Mouse (Mus musculus): ENCODE results near the gene Toporsl. TPM values are rescaled to one million over a fixed set of nuclear protein-coding genes. Genes with fewer than 3 reads are reported as not detected.

The Toporsl gene
- polyA plus RNA-seq (2017; shearing (Covaris generic)) = not detected

GRCm38 (mm10) chr4:52595927-52596326 is at the start of gene Toporsl:
TSS of gene Toporsl (plus strand) at chr4:52596274.

Other genes with a start within 250 kb of the Toporsl start
- 52.8 TPM for gene Smc2, start 157.0 kb upstream of the Toporsl start, polyA plus RNA-seq (2017; shearing (Covaris generic))
- gene Vma21-ps, start 99.0 kb upstream of the Toporsl start, polyA plus RNA-seq (2017; shearing (Covaris generic)) = not detected
- not detected for gene Olfr275, start 218.3 kb downstream of the Toporsl start, polyA plus RNA-seq (2017; shearing (Covaris generic))

Data from CD4-positive, CD25-positive, alpha-beta regulatory T cell, adult 9 weeks (primary cell).